Mouse (Mus musculus) liver, adult 2 months (tissue): Measurements from ENCODE around the gene Egln2. TPM values are rescaled to one million over a fixed set of nuclear protein-coding genes. Genes with fewer than 3 reads are reported as not detected.
A peak's percentile ranks its signal among the peaks of the same experiment; 100 is the strongest.

Experiments used
- DNase-seq: peaks from one replicate; pipeline ENCODE4 v3.0.0-alpha.2; 2011; ENCODE audit warnings: low read depth, low spot score; ENCODE audit errors: extremely low read depth
- H3K27ac ChIP-seq: fragments of 200-500 bp; replicated peaks from 2 replicates; pipeline ENCODE4 v1.5.1; 2012; ENCODE audit warnings: low read depth, mild to moderate bottlenecking, control low read depth, inconsistent platforms, low read length; ENCODE audit not compliant: insufficient read depth
- H3K27me3 ChIP-seq: fragments of 200-500 bp; 2 replicates; pipeline ENCODE4 v1.6.1; 2012; ENCODE audit warnings: mild to moderate bottlenecking, moderate library complexity, low read length, inconsistent platforms; ENCODE audit not compliant: control insufficient read depth, insufficient read depth
- H3K36me3 ChIP-seq: fragments of 200-500 bp; 2 replicates; pipeline ENCODE4 v1.6.1; 2012; ENCODE audit warnings: low read length, inconsistent platforms; ENCODE audit not compliant: control insufficient read depth, insufficient read depth
- H3K4me1 ChIP-seq: fragments of 200-500 bp; 2 replicates; pipeline ENCODE4 v1.6.1; 2011; ENCODE audit warnings: low read length; ENCODE audit not compliant: control insufficient read depth, insufficient read depth
- H3K4me3 ChIP-seq: fragments of 200-500 bp; 2 replicates; pipeline ENCODE4 v1.5.1; 2011; ENCODE audit warnings: low read depth, mild to moderate bottlenecking, control low read depth, low read length, moderate library complexity; ENCODE audit not compliant: insufficient read depth
- H3K79me2 ChIP-seq: fragments of 200-500 bp; 2 replicates; pipeline ENCODE4 v1.6.1; 2012; ENCODE audit warnings: inconsistent platforms, mild to moderate bottlenecking, low read length, moderate library complexity; ENCODE audit not compliant: control insufficient read depth, insufficient read depth
- H3K9ac ChIP-seq: fragments of 200-500 bp; 2 replicates; pipeline ENCODE4 v1.6.1; 2012; ENCODE audit warnings: low read depth, mild to moderate bottlenecking, control low read depth, inconsistent platforms, low read length
- CTCF ChIP-seq: fragments of 200-500 bp; IDR thresholded peaks from 2 replicates; pipeline ENCODE4 v1.5.1; 2011; ENCODE audit warnings: low read depth, low read length, control low read depth
- POLR2A ChIP-seq: fragments of 200-500 bp; IDR thresholded peaks from 2 replicates; pipeline ENCODE4 v1.6.1; 2011; ENCODE audit warnings: low read length, control low read depth; ENCODE audit not compliant: insufficient read depth; ENCODE audit errors: extremely low read depth
- WGBS: fragments of 180-500 bp; shearing (Covaris S2); methylation state at CpG from one replicate; pipeline ENCODE4 v1.1.7; 2018; 5-methylcytosine and 5-hydroxymethylcytosine counted together
- polyA plus RNA-seq: library from polyadenylated mRNA; depleted of rRNA; stranded (reverse); fragments of >200 nt; gene quantifications from 2 replicates; pipeline ENCODE4 v1.2.3, GENCODE M21; 2012
- total RNA-seq: library from RNA; depleted of rRNA; stranded (reverse); fragments of >200 nt; gene quantifications from 2 replicates; pipeline ENCODE4 v1.2.3, GENCODE M21; 2014

Gene Egln2
- total and polyA plus RNA-seq, 2 experiments = 35.4 to 99.3 TPM

GRCm38 (mm10) chr7:27133757-27134156 is 32.8 kb downstream of the Egln2 start:
- DNase-seq = no peak
- no peak for TF ChIP-seq CTCF
- TF ChIP-seq POLR2A = no peak
- H3K36me3 ChIP-seq = peaks cover 43% of the 10 kb centered on the region
- no peaks in the 10 kb centered on the region for H3K79me2 ChIP-seq
- 85% methylated on average over 4 of the region's 4 CpGs for WGBS
- no peaks in the 10 kb centered on the region for H3K27me3 ChIP-seq
- H3K4me3 ChIP-seq = no peak overlapping the region
- H3K4me1 ChIP-seq = peaks cover 13% of the 10 kb centered on the region
- no peak overlapping the region for H3K9ac ChIP-seq
- no peak overlapping the region for H3K27ac ChIP-seq

- DNase-seq = peak; percentile 50
- Histone ChIP-seq H3K27ac (no peak overlapping the region), H3K79me2 (no peaks in the 10 kb centered on the region), H3K36me3 (peaks cover 43% of the 10 kb centered on the region), H3K4me1 (peaks cover 16% of the 10 kb centered on the region), H3K27me3 (no peaks in the 10 kb centered on the region), H3K9ac (no peak overlapping the region), H3K4me3 (no peak overlapping the region)
- TF ChIP-seq CTCF (no peak), POLR2A (no peak)
- WGBS = 21% methylated on average over 12 of the region's 12 CpGs
These were observed 33.4 kb downstream of the Egln2 start for GRCm38 (mm10) chr7:27133156-27133555.

GRCm38 (mm10) chr7:27132588-27132987 is 34.0 kb downstream of the Egln2 start:
- Histone ChIP-seq H3K4me3 (no peak overlapping the region), H3K27me3 (no peaks in the 10 kb centered on the region), H3K4me1 (peaks cover 19% of the 10 kb centered on the region), H3K36me3 (peaks cover 43% of the 10 kb centered on the region), H3K27ac (no peak overlapping the region), H3K79me2 (no peaks in the 10 kb centered on the region), H3K9ac (0 out of 2 replicates have a peak overlapping the region, but pooled peaks have one; percentile 9)
- 25% methylated on average over 10 of the region's 10 CpGs for WGBS
- peak; percentile 49 for DNase-seq
- peak; percentile 43 for TF ChIP-seq CTCF
- no peak for TF ChIP-seq POLR2A

- Histone ChIP-seq H3K9ac (no peak overlapping the region), H3K36me3 (peaks cover 43% of the 10 kb centered on the region), H3K27ac (no peak overlapping the region), H3K27me3 (no peaks in the 10 kb centered on the region), H3K4me3 (no peak overlapping the region), H3K79me2 (no peaks in the 10 kb centered on the region), H3K4me1 (peaks cover 22% of the 10 kb centered on the region)
- peak; percentile 49 for TF ChIP-seq CTCF
- no peak for TF ChIP-seq POLR2A
- no peak for DNase-seq
- WGBS = 61% methylated on average over 2 of the region's 2 CpGs
These were observed 35.2 kb downstream of the Egln2 start for GRCm38 (mm10) chr7:27131387-27131786.

- peak; percentile 70 for DNase-seq
- H3K79me2 ChIP-seq = no peaks in the 10 kb centered on the region
- peak overlapping the region; percentile 54 for H3K27ac ChIP-seq
- WGBS = 89% methylated on average over 22 of the region's 22 CpGs
- no peak overlapping the region for H3K9ac ChIP-seq
- H3K36me3 ChIP-seq = peaks cover 46% of the 10 kb centered on the region
- no peak overlapping the region for H3K4me3 ChIP-seq
- no peak for TF ChIP-seq POLR2A
- TF ChIP-seq CTCF = no peak
- peaks cover 22% of the 10 kb centered on the region for H3K4me1 ChIP-seq
- H3K27me3 ChIP-seq = no peaks in the 10 kb centered on the region
These were observed 35.9 kb downstream of the Egln2 start for GRCm38 (mm10) chr7:27130521-27131370.

- 69% methylated on average over 12 of the region's 12 CpGs for WGBS
- Histone ChIP-seq H3K4me1 (peaks cover 22% of the 10 kb centered on the region), H3K9ac (no peak overlapping the region), H3K36me3 (peaks cover 48% of the 10 kb centered on the region), H3K4me3 (no peak overlapping the region), H3K79me2 (no peaks in the 10 kb centered on the region), H3K27ac (peak overlapping the region; percentile 54), H3K27me3 (no peaks in the 10 kb centered on the region)
- peak; percentile 60 for DNase-seq
- TF ChIP-seq POLR2A (no peak), CTCF (no peak)
These were observed 36.8 kb downstream of the Egln2 start for GRCm38 (mm10) chr7:27129811-27130210.
